Mouse (Mus musculus): Measurements from ENCODE around the gene Lsg1. TPM values are rescaled to one million over a fixed set of nuclear protein-coding genes. Genes with fewer than 3 reads are reported as not detected.

Lsg1 gene
- polyA plus RNA-seq, 1 experiment, result 7.5 TPM

DNA sequence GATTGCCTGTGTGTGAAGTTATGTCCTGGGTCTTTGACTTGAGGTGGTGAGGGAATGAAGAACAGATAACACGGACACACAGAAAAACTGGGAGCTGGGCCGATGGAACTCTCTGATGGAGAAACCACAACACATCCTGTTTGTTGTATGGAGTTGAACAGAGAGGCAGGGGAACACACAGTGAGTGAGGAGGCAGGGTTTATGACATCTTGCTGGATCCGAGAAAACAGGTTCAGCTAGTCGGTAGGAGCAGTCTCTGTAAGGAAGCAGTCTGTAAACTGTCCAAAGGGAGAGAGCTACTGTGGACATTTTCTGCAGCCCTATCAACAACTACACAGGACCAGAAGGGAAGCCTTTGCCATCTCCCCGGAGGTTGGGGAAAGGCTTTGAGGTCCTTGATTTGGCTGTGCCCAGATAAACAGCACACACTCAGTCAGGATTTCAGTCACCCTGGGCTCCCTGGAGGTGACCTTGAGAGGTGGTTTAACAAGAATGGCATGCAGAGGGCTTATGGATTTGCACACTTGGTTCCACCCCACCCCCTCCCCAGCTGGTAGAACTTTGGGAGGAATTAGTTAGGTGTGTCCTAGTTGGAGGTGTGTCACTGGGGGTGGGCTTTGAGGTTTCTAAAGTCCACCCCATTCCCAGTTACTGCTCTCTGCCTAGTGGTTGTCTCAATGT is 27.9 kb downstream of the Lsg1 start:
- WGBS, result 32% methylated on average over 5 of the region's 5 CpGs

DNA sequence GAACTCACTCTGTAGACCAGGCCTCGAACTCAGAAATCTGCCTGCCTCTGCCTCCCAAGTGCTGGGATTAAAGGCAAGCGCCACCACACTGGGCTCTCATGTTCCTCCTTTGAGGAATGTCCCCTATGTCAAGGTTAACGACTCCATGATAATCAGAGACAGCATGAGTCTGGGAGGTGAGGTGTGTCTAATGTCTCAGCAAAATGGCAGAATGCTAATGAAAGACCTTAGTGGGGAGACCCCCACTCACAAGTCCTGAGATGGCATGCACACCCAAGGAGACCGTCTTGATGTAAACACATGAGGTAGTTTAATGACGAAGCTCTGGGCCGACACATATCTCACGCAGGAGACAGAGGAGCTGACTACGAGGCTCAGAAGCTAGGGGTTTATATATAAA is 33.3 kb downstream of the Lsg1 start:
- no peak for DNase-seq (ENCODE audit: low read depth, low spot score)
- WGBS, result 97% methylated on average over 8 of the region's 8 CpGs

More for the DNA sequence above, 27.9 kb downstream of the Lsg1 start:
- DNase-seq (ENCODE audit: low read depth, low spot score), result no peak

DNA sequence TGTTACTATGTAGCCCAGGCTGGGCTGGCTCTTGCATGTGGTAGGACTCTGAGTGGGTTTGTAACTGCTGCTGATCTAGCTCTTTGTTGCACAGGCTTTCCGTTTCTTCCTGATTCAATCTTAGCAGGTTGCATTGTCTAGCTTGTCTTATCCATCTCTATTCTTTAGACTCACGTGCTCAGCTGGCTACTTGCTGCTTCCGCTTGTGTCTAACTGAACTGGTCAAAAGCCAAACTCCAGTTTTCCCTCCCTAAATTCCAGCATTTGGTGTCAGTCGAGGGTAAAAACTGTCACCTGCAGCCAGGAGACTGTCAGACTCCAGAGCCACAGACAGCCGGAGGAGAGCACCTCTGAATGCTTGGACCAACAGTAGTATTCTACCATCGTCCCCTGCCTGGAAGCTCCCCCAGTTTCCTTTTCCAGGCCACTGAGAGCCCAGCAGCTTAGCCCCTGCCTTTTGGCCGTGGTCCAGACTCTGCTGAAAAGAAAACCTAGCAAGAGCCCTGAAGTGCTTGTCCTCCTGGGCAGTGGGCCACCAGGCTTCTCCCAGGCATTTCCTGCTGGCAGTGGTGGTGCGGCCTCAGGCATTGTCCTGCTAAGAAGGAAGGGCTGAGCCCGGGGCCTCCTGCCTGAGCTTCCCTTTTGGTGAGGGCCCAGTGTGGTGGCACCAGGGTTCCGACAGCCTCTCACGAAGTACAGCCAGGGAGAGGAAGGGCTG is 34.6 kb downstream of the Lsg1 start:
- 41% methylated on average over 11 of the region's 11 CpGs for WGBS
- DNase-seq (ENCODE audit: low read depth, low spot score), result no peak

DNA sequence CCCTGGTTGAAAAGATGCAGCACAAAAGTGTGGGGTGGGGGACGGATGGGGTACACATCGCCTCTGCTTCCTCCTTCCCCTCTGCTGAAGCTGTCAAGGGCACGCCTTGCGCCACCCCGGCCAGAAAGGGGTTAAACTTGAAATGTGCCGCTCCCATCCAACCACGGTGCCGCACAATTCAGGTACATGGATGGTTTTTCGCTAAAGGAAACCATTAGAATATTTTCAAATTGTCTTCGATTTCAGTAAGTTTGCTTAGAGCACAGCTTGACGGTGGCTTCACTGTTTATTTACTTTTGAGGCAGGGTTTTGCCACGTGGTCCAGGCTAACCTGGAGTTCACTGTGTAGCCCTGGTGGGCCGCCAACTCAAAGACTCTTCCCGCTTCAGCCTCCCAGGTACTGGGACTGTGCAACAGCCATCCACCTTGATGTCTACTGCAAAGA is 36.6 kb downstream of the Lsg1 start, which contains the start of gene Tmem44:
Gene Tmem44 (minus strand): TSS at position 95 of the 445 bp plus-strand sequence.
- DNase-seq (ENCODE audit: low read depth, low spot score), result no peak

DNA sequence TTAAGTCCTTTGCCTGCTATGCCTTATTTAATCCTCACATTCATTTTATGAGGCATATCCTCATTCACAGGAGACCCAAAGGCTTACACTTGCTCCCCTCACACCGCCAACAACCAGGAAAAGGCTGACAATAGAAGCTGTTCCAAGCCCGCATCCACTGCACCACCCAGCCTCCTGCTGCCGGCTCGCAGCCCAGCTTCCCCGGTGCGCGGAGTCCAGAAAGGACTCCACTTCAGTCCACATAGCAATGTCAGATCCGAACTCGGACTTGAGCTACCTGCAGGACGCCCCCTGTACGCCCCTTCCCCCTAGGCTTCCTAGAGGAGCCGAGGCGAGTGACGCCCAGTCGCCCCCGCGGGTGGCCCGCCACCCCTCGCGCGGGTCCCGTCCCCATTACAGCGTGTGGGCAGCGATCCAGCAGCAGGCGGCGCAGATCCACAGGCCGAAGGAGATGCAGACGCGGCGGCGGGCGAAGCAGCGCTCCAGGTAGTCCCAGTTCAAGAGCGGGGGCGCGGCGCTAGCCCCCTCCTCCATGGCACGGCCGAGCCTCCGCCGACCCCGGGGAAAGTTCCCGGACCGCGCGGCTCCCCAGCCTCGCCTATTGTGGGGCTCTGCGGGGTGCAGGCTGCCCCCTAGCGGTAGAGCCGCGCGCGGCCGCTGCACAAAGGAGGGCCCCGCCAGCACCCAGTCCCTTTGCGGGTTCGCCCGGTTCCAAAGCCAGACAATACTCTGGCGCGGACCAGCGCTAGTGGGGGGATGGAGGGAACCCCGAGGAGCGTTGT is 37.2 kb downstream of the Lsg1 start:
- 1% methylated on average over 56 of the region's 63 CpGs for WGBS
- DNase-seq (ENCODE audit: low read depth, low spot score), result no peak

More for the DNA sequence above, 36.6 kb downstream of the Lsg1 start, which contains the start of gene Tmem44:
- WGBS, result 6% methylated on average over 14 of the region's 14 CpGs

DNA sequence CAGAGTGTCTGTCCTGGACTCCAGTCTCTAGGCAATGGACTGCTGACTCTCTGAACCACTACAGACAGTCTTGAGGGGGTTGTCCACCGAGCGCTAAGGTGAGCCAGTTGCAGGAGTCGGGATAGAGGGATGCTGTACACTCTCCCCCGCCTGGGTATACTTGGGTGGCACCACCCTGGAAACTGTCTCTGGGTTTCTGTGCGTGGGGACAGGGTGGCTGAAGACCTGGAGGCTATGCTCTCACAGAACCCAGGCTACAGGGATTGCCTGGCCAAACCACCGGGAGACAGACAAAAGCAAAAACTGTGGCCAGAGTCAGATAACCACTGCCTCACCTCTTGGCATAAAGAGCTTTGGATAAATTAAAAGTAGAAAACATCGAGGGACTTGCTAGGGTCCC is 37.9 kb downstream of the Lsg1 start:
- no peak for DNase-seq (ENCODE audit: low read depth, low spot score)
- 82% methylated on average over 7 of the region's 7 CpGs for WGBS

DNA sequence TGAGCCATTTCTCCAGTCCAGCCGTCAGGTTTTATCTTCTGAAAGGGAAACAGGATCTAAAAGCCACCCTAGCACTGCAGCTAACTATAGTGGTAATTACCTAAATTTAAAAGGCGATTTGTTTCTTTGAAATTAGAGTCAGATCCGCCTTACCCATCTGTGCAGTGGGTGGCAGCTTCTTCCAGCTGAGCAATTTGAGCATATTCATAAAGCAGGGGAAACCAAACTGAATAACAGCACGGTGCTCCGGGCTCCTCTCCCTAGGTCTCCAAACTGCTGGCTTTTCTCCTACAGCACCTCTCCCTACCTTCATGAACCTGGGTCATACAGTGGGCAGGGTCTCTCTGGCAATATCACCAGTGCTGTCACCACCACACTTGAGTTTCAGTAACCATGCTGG is 39.1 kb downstream of the Lsg1 start:
- 95% methylated on average over 5 of the region's 5 CpGs for WGBS
- DNase-seq (ENCODE audit: low read depth, low spot score), result no peak

DNA sequence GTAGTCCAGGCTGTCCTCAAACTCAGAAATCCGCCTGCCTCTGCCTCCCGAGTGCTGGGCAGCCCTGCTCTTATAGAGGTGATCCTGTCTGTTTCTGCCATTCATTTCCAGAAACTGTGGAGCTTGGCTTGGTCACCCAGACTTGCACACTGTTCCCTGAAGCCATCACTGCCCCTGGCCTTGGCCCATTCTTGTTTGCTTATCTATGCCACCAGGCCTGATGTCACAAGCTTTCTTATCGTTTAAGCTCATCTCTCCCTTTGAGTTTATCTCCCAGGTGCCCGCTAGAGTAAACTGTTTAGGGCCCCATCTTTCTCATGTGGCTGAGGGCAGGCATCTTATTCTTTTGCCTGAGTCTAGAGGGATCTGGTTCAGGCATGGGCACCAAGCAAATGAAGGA is 42.7 kb downstream of the Lsg1 start:
- DNase-seq (ENCODE audit: low read depth, low spot score), result no peak
- WGBS, result 78% methylated on average over 4 of the region's 4 CpGs

DNA sequence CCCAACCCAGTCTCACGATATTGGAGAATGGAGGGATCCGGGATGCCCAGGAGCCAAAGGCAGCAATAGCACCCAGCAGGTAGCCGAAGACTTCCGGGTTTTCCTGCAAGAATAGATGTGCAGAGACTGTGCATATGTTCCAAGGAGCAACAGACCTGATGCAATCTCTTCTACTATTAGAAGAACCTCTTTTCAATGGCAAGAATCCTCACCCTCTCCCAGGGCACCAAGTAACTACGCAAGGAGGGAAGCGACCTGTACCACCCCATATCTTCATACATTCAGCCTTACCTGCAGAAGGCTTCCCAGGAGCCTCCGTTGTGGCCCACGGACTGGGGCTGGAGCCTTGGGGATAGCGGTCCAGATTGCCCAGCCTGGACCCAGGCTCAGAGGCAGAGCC is 44.0 kb downstream of the Lsg1 start:
- 90% methylated on average over 9 of the region's 9 CpGs for WGBS
- no peak for DNase-seq (ENCODE audit: low read depth, low spot score)

DNA sequence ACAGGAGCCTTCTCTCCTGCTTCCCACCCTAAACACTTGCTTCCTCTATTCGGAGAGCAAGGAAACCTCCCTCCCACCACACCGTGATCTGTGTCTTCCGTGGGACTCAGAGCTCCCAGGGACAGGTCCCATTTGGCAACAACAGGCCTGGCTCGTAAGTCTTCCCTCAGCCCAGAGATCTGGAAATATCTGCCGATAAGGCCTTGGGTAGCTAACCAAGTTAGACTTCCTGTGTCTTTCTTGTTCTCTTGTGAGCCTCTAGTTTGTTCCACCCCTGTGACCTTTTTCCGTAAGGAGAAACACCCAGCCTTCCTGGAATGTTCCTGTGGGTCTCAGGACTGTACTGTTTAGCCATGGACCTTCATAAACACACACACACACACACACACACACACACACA is 44.6 kb downstream of the Lsg1 start:
- DNase-seq (ENCODE audit: low read depth, low spot score), result no peak
- WGBS, result 81% methylated on average over 6 of the region's 6 CpGs

DNA sequence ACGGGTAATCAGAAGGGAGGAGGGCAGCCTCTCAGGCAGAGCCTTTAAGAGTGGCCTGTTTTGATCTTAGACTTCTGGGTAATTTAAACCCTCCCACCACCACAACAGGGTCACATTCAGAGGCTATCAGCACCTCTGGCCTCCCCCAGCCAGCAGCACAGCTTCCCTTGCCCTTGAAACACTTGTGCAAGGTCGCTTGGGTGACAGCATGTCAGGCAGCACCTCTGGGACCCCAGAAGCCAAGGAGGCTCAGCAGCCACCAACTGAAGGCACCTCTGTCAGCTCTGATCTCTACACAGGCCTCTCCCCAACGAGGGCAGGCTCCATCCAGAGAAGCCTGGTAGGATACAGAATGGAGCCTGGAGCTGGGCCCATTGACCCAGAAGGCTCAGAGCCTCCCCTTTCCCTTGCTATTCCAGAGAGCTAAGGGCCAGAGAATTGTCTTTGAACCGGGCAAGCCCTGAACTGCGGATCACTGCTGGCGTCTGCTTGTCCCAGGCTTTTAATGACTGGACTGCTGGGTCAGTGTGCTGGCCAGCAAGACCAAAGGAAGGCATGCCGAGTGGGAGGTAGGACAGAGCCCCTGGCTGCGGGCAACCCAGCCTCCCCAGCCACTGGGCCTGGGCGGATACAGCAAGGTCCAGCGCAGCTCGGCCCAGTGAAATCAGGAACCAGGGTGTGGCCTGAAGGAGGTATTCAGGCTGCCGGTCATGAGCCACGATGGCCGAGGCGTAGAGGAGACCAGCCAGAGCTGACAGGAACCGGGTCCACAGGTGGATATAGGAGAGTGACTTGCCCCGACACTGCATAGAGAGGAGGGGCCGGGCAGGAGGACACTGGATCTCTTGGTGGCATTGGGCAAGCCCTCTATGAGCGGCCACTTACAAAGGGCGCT is 47.0 kb downstream of the Lsg1 start:
- 62% methylated on average over 20 of the region's 20 CpGs for WGBS

DNA sequence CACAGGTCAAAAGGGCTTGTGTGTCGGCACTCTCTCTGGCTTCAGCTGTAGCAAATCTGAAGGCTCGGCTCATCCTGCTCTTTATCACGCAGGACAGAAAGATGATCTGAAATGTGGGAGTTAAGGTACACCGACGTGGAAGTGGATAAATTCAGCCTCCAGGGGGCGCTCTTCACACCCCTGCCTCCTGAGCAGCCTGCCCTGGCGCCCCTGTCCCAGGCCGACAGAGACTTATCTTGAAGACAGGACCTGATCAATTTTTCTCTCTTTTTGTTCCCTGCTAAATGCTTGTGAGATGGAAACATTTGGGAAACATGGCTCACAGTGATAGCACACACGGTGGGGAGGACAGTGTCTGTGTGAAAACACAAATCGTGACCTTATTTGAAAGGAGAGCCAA is 48.0 kb downstream of the Lsg1 start:
- DNase-seq (ENCODE audit: low read depth, low spot score), result no peak
- 24% methylated on average over 10 of the region's 10 CpGs for WGBS

More for the DNA sequence above, 47.0 kb downstream of the Lsg1 start:
- DNase-seq (ENCODE audit: low read depth, low spot score), result no peak

DNA sequence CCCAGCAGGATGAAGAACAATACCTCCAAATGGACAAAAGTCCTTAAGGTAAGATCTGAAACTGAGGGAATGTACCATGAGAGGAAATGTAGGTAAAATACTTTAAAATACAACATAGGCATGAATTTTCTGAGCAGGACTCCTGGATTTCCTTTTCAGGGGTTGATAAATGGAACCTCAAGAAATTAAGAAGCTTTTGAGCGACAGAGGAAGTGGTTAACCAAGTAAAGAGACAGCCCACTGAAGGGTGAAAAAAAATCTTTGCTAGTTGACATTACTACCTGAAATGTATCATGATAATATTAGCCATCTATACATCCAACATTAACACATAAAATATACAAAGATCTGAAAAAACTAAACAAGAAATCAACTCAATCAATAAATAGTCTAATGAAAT is 52.3 kb downstream of the Lsg1 start:
- WGBS, result 84% methylated on average over 1 of the region's 1 CpGs
- DNase-seq (ENCODE audit: low read depth, low spot score), result no peak

DNA sequence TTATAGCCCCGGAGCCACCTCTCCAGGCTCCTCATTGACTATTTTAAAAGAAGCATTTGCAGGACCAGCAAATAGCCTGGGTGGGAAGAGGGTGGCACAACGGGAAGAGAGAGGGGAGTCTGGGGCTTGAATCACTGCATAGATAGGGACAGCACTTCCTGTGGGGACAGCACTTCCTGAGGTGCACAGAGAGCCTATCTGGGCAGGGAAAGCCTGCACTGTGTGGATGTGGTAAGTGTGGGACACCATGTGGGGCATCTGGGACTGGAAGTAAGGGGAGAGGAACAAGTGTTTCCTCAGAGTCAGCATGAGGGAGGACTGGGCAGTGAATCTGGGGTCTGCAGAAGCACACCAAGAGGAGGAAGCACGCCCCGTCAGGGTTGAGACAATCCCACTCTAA is 53.8 kb downstream of the Lsg1 start:
- no peak for DNase-seq (ENCODE audit: low read depth, low spot score)
- WGBS, result 44% methylated on average over 4 of the region's 4 CpGs

DNA sequence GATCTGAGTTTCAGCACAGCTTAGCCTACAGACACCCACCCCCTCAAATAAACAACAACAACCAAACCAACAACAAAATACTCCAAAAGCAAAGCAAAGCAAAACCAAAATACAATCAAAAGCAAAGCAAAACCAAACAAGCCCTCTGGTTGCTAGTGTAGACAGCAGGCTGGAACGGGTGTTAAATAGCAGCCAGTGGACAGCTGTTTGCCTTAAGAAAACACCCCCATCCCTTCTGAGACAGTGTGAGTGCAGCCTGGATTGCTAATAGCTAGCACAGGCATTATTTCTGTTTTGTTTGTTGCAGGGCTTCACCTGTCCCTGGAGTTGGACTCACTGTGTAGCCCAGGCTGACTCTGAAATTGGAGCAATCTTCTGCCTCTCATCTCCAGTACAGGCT is 54.5 kb downstream of the Lsg1 start:
- 54% methylated on average over 1 of the region's 1 CpGs for WGBS
- no peak for DNase-seq (ENCODE audit: low read depth, low spot score)

DNA sequence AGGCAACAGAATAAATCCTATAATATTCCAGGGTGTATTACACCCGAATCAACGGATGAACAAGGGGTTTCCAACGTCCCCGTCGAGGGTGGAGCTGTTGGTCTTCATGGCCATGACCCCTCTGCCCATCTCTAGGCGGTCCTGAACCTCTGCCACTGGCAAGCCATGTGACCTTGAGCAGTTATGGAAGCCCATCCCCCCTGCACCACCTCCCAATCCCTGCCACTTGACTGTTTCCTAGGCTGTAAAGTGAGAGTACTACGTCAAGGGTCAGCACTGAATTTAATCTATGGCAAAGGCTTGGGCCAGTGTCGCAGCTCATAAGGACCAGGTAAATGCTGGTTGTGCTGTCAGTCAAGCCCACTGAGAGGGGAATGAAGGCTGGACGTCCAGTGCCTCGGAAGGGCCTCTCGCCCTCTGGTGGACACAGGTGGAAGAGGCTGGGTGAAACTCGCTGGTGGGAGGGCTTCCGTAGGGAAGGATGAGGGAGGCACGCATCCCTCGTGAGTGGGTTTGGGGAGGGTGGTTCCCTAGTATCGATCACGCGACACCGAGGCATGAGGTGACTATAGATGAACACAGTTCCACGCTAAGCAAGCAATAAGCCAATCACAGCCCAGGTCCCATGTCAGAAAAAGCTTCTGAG is 55.5 kb downstream of the Lsg1 start:
- 28% methylated on average over 20 of the region's 20 CpGs for WGBS
- DNase-seq (ENCODE audit: low read depth, low spot score), result no peak

DNA sequence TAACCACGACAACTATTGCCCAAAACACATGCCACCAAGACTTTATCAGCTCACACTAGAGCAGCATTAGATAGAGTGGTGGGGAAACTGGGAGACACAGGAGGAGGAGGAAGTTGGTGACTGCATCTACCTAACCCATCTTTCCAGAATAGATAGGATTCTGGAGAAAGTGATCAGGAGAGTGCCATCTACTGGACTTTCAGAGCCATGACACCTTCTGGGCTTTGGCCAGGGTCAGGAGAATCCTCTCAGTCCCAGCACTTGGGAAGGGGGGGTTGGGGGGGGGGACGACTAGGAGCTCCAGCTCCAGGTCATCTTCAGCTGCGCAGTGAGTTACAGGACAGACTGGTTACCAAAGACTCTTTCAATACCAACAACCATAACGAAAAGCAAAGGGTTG is 56.6 kb downstream of the Lsg1 start:
- DNase-seq (ENCODE audit: low read depth, low spot score), result no peak
- 52% methylated on average over 4 of the region's 4 CpGs for WGBS

DNA sequence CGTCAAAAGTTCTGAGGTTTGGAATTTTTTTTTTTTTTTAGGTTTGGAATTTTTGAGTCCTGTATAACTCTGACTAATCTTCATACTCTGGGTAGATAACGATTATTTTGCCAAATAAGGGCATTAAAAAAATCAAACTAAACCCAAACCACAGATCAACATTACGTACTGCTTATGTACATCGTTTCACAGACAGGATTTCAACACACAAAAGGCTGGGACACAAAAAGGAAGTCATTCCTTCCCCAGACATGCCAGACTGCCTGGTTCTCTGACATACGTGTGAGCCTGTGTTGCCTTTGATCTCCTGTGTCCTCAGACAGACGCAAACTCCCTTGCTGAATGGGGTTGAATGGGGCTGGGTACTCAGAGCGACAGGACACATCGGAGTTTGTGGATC is 59.0 kb downstream of the Lsg1 start:
- 81% methylated on average over 8 of the region's 8 CpGs for WGBS
- no peak for DNase-seq (ENCODE audit: low read depth, low spot score)

DNA sequence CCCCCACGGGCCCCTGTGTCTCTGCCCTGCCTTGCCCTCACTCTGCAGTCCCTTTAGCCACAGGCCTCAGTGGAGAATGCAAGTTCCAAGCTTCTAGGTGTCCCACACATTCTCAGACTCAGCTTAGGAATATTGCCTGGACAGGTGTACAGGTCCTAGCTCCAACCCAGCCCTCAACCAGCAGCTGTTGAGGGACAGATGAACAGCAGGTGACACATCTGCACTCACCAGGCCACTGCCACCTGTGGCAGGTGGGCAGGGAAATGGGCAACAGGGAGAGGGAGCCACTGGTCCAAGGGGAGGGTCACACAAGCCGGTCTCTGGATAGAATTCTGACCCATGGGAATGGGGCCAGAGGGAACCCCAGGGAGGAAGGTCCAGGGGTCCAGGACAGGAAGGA is 59.5 kb downstream of the Lsg1 start:
- DNase-seq (ENCODE audit: low read depth, low spot score), result no peak
- WGBS, result 62% methylated on average over 2 of the region's 2 CpGs
